In the genomic region with DNA sequence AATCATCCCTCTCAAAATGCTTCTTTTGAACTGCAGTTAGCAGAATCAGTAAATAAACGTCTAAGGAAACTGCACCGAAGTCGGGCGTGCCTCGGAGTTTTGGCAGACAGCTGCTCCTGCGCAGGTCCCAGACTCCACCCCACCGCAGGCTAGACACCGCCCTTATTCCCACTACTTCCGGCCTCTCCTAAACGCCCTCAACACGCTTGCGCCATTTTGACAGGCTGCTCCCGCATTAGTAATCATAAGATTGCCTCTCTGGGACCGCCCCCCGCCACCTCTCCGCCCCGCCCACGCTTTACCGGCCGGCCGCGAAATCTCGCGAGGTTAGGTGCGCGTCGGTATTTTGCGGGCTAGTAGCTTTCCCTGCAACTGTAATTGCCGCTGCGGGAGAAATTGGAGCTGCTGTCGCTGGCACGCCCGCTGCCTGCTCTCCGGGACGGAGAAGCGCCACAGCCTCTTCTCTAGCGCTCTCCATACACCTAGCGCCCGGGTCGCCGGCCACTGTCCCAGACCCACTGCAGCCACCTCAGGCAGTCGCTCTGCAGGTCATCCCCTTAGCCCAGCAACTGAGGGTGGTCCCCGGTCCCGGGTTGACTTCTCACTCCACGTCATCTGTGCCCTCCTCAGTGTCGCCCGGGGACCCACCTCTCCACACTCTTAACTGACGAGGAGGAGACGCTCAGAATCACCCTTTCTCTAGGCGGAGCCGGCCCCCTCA, we compare ENCODE assay signal across 8 mouse cellular contexts. TPM values are rescaled to one million over a fixed set of nuclear protein-coding genes. Genes with fewer than 3 reads are reported as not detected.
DNase-seq lines count a peak whose midpoint lies in the region; ATAC-seq lines count a peak whose summit lies in the region.

A gene (plus strand): TSS at position 330 of the 721 bp plus-strand sequence.

- peak within 1 kb of the TSS; percentile 51 for H3K4me3 ChIP-seq in forebrain, embryonic 14.5 days (ENCODE audit: low read depth, low read length)
- peak within 1 kb of the TSS; percentile 61 for H3K4me3 ChIP-seq in neural tube, embryonic 15.5 days (replicated peaks)

- H3K9me3 ChIP-seq in forebrain, embryonic 14.5 days (replicated peaks; ENCODE audit: control insufficient read depth, low read length), result no peaks in the 10 kb centered on the region
- H3K9me3 ChIP-seq in neural tube, embryonic 15.5 days (replicated peaks), result no peaks in the 10 kb centered on the region

- peak within 1 kb of the TSS; percentile 71 for H3K9ac ChIP-seq in forebrain, embryonic 14.5 days (ENCODE audit: low read length)
- H3K9ac ChIP-seq in neural tube, embryonic 15.5 days (replicated peaks), result peak within 1 kb of the TSS; percentile 63

- no peaks in the 10 kb centered on the region for H3K4me1 ChIP-seq in forebrain, embryonic 14.5 days (ENCODE audit: control insufficient read depth, insufficient read depth, low read length)
- H3K4me1 ChIP-seq in neural tube, embryonic 15.5 days, result no peaks in the 10 kb centered on the region

- H3K4me2 ChIP-seq in forebrain, embryonic 14.5 days (ENCODE audit: low read length), result peak within 1 kb of the TSS; percentile 52
- H3K4me2 ChIP-seq in neural tube, embryonic 15.5 days, result peak within 1 kb of the TSS; percentile 56

- DNase-seq in ES-CJ7 (ENCODE audit: low read depth, low spot score), result peak; percentile 92
- peak; percentile 89 for DNase-seq in cerebellum, adult 11 months
- DNase-seq in forebrain, embryonic 14.5 days (ENCODE audit: low spot score), result peak; percentile 95
- peak; percentile 93 to 94 for DNase-seq in heart, postnatal 14 days
- peak; percentile 91 for DNase-seq in layer of hippocampus, adult 11-12 months (ENCODE audit: low spot score)
- DNase-seq in lung, adult 18-20 months, result peak; percentile 96 to 97
- peak; percentile 94 for DNase-seq in testis, postnatal 14 days (ENCODE audit: low spot score)

- H3K27ac ChIP-seq in forebrain, embryonic 14.5 days (ENCODE audit: low read depth, low read length), result peak within 1 kb of the TSS; percentile 77
- peak within 1 kb of the TSS; percentile 84 for H3K27ac ChIP-seq in neural tube, embryonic 15.5 days (replicated peaks)

- WGBS in forebrain, embryonic 14.5 days, result 17% methylated on average over 51 of the region's 51 CpGs
- 11% methylated on average over 51 of the region's 51 CpGs for WGBS in neural tube, embryonic 15.5 days

- H3K36me3 ChIP-seq in forebrain, embryonic 14.5 days (ENCODE audit: control insufficient read depth, insufficient read depth, low read length), result no peaks in the 10 kb centered on the region
- H3K36me3 ChIP-seq in neural tube, embryonic 15.5 days, result no peaks in the 10 kb centered on the region

- ATAC-seq in forebrain, embryonic 14.5 days, result peak; percentile 100
- ATAC-seq in neural tube, embryonic 15.5 days (ENCODE audit: low FRiP score), result peak; percentile 99

- intact Hi-C loops in heart, postnatal 14 days (cut with DNase I), result no loop called here

- H3K27me3 ChIP-seq in forebrain, embryonic 14.5 days (replicated peaks; ENCODE audit: control insufficient read depth, insufficient read depth, low read length), result no peaks in the 10 kb centered on the region
- H3K27me3 ChIP-seq in neural tube, embryonic 15.5 days (replicated peaks), result no peaks in the 10 kb centered on the region

RNA-seq across cellular contexts. Expression of the gene that starts here (rescaled TPM):
- 11.3 and 16.7 TPM in 2 replicates for polyA plus RNA-seq in forebrain, embryonic 14.5 days (2014; fragmentation: Nextera tagmentation; extraction: Ambion mirVana)
- 10 to 100 TPM in 1 of 2 experiments, 1 to 10 TPM in 1; 9.9 to 10.8 TPM for total RNA-seq in heart, postnatal 14 days (2021)
- 14.6 and 15.6 TPM in 2 replicates for polyA plus RNA-seq in neural tube, embryonic 15.5 days (2015; fragmentation: Nextera tagmentation; extraction: Ambion mirVana)

Comparison
In these comparisons a context has a peak if more than half of its experiments do, and no peak if none do; other contexts are left out.
1. Peak in every context shown above with its lines: DNase-seq, ATAC-seq, H3K4me3 ChIP-seq and H3K27ac ChIP-seq.